Comparison of ENCODE assay signal across 8 mouse cellular contexts in the genomic region with DNA sequence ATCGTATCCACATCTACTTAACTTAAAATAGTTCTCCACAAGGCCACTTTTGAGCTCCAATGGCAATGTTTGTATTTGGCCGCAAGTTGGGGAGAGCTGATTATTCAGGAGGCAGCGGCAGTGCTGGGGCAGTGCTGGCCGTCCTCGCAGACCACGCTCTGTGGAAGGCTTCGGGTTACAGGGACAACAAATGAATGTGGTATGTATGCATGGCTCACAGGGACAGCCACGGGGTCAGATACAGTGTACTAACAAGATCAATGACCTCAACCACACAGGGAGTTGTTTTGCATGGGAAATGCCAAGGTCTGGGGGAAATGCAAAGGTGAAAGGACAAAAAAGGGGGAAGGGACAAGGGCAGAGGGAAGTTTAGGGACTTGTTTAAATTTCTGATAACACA. TPM values are rescaled to one million over a fixed set of nuclear protein-coding genes. Genes with fewer than 3 reads are reported as not detected.
DNase-seq lines count a peak whose midpoint lies in the region; ATAC-seq lines count a peak whose summit lies in the region.

No protein-coding gene starts in this region.

- no peak overlapping the region for H3K9ac ChIP-seq in lung, embryonic 16.5 days (ENCODE audit: low read length)

- H3K4me3 ChIP-seq in lung, embryonic 16.5 days (ENCODE audit: low read length): no peak overlapping the region
- H3K4me3 ChIP-seq in embryonic facial prominence, embryonic 10.5 days: peak overlapping the region; percentile 26

- peak; percentile 63 for ATAC-seq in lung, embryonic 16.5 days (ENCODE audit: low read depth)

- no peaks in the 10 kb centered on the region for H3K27me3 ChIP-seq in lung, embryonic 16.5 days (ENCODE audit: control insufficient read depth, insufficient read depth, low read depth, low read length)
- no peaks in the 10 kb centered on the region for H3K27me3 ChIP-seq in embryonic facial prominence, embryonic 10.5 days (replicated peaks; ENCODE audit: low read depth, poor library complexity, severe bottlenecking)
- H3K27me3 ChIP-seq in splenic B cell, adult 2 months (ENCODE audit: control insufficient read depth, insufficient read depth, low read length, poor library complexity, severe bottlenecking): no peaks in the 10 kb centered on the region

- 8% methylated on average over 8 of the region's 8 CpGs for WGBS in lung, embryonic 16.5 days
- 7% methylated on average over 8 of the region's 8 CpGs for WGBS in embryonic facial prominence, embryonic 10.5 days

- peak overlapping the region; percentile 34 for H3K27ac ChIP-seq in lung, embryonic 16.5 days (ENCODE audit: low read length)
- peak overlapping the region; percentile 54; the same call in 1 of the 2 replicates for H3K27ac ChIP-seq in embryonic facial prominence, embryonic 10.5 days (replicated peaks)

- peaks cover 3% of the 10 kb centered on the region; the same call in 1 of the 2 replicates for H3K36me3 ChIP-seq in lung, embryonic 16.5 days (ENCODE audit: control insufficient read depth, insufficient read depth, low read length)
- peaks cover 11% of the 10 kb centered on the region; the same call in 1 of the 2 replicates for H3K36me3 ChIP-seq in embryonic facial prominence, embryonic 10.5 days (replicated peaks)
- H3K36me3 ChIP-seq in splenic B cell, adult 2 months (ENCODE audit: control insufficient read depth, insufficient read depth, low read length, poor library complexity, severe bottlenecking): no peaks in the 10 kb centered on the region; the same call in 1 of the 2 replicates

- H3K4me1 ChIP-seq in lung, embryonic 16.5 days (replicated peaks; ENCODE audit: control insufficient read depth, insufficient read depth, low read length): peaks cover 15% of the 10 kb centered on the region
- peaks cover 37% of the 10 kb centered on the region for H3K4me1 ChIP-seq in embryonic facial prominence, embryonic 10.5 days

- no peaks in the 10 kb centered on the region for H3K9me3 ChIP-seq in lung, embryonic 16.5 days (ENCODE audit: control insufficient read depth, low read length)
- H3K9me3 ChIP-seq in embryonic facial prominence, embryonic 10.5 days: no peaks in the 10 kb centered on the region

- peak overlapping the region; percentile 39 for H3K4me2 ChIP-seq in lung, embryonic 16.5 days (ENCODE audit: low read depth, low read length)

- DNase-seq in lung, postnatal 14 days: no peak
- peak; percentile 68 for DNase-seq in embryonic facial prominence, embryonic 10.5 days (ENCODE audit: low spot score)
- peak; percentile 33 for DNase-seq in kidney, postnatal 14 days
- peak; percentile 46 for DNase-seq in splenic B cell, adult 2 months (ENCODE audit: low read depth, low spot score)
- DNase-seq in spleen, postnatal 4 days (ENCODE audit: low spot score in 2 of 2): no peak
- DNase-seq in left cerebral cortex, postnatal 4 days: no peak
- DNase-seq in MN1 (ENCODE audit: low spot score): no peak

- intact Hi-C loops in left cerebral cortex, postnatal 4 days (cut with DNase I): no loop called here

RNA-seq across cellular contexts. Expression of gene Slc23a2, which starts 41.6 kb away (rescaled TPM):
- polyA plus RNA-seq in lung, embryonic 16.5 days (2015; fragmentation: Nextera tagmentation; extraction: Ambion mirVana): 11.1 and 12.1 TPM in 2 replicates
- 8.8 and 8.9 TPM in 2 replicates for polyA plus RNA-seq in embryonic facial prominence, embryonic 10.5 days (2016; fragmentation: Nextera tagmentation; extraction: Ambion mirVana)
- 10 to 100 TPM; 75.9 to 79.6 TPM for total RNA-seq in left cerebral cortex, postnatal 4 days (2021)

Comparison
In these comparisons a context has a peak if more than half of its experiments do, and no peak if none do; other contexts are left out.
1. DNase-seq: peak in embryonic facial prominence, embryonic 10.5 days (single experiment), kidney, postnatal 14 days (single experiment) and splenic B cell, adult 2 months (single experiment); none in lung, postnatal 14 days (single experiment), spleen, postnatal 4 days (0 of 2), left cerebral cortex, postnatal 4 days (single experiment) and MN1 (single experiment).